Mouse (Mus musculus): Measurements from ENCODE around the gene Fsd1. TPM values are rescaled to one million over a fixed set of nuclear protein-coding genes. Genes with fewer than 3 reads are reported as not detected.
"Not testable (repeated sequence)": the region's sequence is repeated elsewhere in the genome, so short reads cannot be mapped to it uniquely, and the experiment has no call there.

The Fsd1 gene
- not detected in 3 replicates for total RNA-seq (2017)

DNA sequence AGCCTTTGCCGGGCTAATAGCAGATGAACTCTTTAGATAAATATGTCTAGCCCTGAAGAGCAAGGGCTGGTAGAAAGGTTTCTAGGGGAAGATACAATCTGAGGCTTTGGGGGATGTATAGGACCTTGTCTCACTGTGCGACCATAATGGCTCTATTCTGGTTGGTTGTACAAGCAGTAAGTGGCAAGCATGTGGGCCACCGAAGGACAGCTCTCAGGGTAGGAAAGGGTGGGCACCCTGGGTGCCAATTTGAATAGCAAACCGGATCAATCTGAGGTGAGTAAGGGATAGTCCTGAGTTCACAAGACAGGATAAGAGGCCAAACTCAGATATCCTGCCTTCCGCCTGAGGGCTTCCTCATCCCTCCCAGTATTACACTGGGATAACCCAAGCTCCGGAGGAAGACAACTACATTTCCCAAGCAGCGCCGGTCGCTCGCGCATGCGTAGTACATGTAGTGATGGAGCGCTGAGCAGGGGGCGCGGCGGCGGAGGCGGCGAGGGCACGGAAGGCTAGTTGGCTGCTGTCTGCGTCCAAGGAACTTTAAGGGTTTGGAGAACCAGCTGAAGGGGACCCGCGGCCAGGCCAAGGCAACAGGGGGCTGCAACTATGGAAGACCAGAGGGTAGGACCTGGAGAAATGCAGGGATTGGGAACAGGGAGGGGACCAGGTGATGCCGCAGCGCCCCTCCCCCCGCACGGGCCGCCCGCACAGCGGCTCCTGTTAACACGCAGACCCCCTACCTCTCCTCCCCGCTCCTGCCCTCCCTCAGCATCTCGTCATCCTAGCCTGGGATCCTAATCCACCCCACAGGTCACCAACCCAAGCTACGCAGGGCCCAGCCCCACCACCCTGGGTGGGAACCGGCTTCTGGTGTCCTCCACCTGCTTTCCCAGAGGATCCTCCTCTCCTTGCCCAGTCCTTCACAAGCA is at the start of gene Fsd1:
TSS of gene Fsd1 (plus strand) at position 480 of the 932 bp plus-strand sequence.
- no peak for ATAC-seq (replicated peaks; ENCODE audit: insufficient number of reproducible peaks, low FRiP score, low TSS enrichment, poor library complexity, severe bottlenecking)

DNA sequence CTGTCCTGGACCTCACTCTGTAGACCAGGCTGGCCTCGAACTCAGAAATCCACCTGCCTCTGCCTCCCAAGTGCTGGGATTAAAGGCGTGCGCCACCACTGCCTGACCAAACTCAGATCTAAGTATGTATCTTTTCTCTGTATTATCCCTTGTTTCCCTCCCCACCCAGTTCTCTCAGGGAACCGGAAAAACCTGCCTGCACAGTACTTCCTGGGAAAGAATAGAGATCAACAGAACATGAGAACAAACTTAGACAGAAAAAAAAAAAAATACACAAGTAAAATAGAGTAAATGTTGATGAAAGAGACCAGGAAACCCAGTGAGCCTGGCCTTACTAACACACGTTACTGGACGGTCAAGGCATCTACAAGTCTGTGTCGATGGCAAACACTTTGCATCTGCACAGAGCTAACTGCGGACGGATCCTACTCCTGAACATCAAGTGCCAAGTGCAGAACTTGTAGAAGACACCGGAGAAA is 41.9 kb upstream of the Fsd1 start:
- ATAC-seq (replicated peaks; ENCODE audit: insufficient number of reproducible peaks, low FRiP score, low TSS enrichment, poor library complexity, severe bottlenecking), result not testable (repeated sequence)

DNA sequence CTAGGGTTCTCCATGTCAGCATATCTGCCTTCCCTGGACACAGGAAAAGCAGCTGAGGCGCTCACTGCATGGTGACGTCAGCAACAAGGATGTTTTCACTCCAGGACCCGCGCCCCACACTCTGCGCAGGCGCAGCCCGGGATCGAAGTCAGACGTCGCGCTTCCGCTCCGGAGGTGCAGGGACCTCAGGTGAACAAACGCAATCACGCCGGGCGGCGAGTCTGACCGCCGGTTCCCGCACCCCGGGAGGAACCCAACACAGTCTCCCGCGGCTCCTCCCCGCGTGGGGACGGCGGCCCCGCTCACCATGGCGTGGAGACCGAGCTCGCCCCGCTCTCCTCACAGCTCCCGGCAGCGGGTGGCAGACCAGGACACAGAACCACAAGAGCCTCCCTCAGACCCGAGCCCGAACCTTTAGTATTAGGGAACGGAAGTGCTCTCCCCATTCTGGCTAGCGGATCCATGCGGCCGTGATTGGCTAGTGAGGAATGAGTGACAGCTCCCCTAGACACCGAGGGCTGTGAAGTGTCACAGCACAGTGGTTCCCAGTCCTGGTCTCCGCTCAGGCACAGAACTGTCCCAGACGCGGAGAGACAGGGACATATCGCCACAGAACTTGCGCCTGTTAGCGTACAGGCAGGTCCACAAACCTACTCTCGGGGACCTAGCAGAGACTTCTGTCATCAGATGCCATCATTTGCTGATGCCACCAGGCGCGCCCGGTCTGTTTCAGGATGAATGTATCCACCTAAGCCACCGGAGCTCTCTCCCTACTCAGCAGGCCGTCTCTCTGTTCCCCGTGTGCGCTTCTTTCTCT is 41.2 kb upstream of the Fsd1 start:
- peak; percentile 97 for ATAC-seq (replicated peaks; ENCODE audit: insufficient number of reproducible peaks, low FRiP score, low TSS enrichment, poor library complexity, severe bottlenecking)

DNA sequence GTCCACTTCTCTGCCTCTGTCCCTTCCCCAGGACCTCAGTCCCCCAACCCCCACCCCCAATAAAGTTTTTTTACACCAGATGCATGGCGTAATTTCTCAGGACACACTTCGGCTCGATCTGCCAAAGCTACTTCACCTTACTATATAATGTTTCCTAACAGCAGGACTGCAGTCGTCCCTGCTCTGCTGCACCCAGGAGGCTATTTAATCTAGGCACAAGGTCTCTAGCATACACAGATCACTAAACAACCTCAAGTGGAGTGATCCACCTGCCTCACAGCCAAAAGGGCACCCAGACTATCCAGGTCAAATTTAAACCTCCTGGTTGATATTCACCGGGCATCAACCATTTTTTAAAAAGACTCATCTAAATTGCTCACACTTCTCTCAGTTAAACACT is 40.6 kb upstream of the Fsd1 start:
- ATAC-seq (replicated peaks; ENCODE audit: insufficient number of reproducible peaks, low FRiP score, low TSS enrichment, poor library complexity, severe bottlenecking), result no peak

DNA sequence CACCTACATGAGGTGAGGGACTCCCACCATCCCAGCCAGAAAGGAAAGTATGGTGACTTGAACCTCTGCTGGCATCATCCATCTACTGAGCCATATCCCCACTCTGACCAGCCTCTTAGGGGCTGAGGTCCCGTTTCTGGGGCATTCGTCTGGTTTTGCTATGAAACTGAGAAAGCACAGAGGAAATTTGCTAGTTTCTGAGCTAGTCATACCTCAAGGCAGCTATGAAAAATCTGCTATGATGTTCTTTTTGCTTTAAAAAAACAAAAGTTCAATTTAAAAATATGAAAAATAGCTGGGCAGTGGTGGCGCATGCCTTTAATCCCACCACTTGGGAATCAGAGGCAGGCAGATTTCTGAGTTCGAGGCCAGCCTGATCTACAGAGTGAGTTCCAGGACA is 37.7 kb upstream of the Fsd1 start:
- ATAC-seq (replicated peaks; ENCODE audit: insufficient number of reproducible peaks, low FRiP score, low TSS enrichment, poor library complexity, severe bottlenecking), result no peak

- no peak for ATAC-seq (replicated peaks; ENCODE audit: insufficient number of reproducible peaks, low FRiP score, low TSS enrichment, poor library complexity, severe bottlenecking)
Observed at GRCm38 (mm10) chr17:55949400-55949799, 36.9 kb upstream of the Fsd1 start, which contains the start of gene Zfp119b. TSS of gene Zfp119b (minus strand) at chr17:55949500.

DNA sequence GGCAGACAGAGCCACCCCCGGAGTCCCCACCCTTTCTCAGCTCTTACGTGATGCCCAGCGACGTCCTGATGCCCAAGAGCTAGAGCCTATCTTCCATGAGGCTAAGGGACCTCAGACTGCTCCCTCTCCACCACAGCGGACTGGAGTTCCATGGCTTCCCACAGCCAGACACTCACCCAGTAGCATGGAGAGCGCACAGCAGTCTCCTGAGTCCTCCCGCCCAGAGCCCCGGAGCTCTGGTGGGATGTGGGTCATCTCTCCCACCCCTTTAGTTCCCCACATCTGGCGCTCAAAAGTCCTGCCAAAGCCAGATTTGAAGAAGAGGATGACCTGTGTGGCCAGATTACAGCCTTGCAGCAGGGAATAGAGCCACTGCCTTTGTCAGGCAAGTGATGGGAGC is 35.7 kb upstream of the Fsd1 start:
- no peak for ATAC-seq (replicated peaks; ENCODE audit: insufficient number of reproducible peaks, low FRiP score, low TSS enrichment, poor library complexity, severe bottlenecking)

DNA sequence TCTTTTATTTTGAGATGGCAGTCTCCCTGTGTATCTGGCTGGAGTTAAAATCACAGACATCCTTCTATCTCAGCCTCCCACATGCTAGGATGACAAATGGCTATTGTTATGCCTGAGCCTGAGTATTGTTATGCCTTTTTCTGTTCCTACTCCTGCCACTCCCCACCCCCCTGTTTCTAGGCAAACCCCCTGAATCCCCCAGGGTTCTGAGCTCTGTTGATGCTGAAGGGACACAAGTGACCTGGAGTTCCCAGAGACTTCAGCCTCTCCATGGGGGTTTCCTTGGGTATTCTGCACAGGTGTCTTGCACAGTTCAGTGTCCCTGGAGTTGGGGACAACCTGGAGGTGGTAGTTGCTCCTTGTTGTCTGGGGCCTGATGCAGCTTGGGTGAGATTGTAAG is 34.3 kb upstream of the Fsd1 start:
- ATAC-seq (replicated peaks; ENCODE audit: insufficient number of reproducible peaks, low FRiP score, low TSS enrichment, poor library complexity, severe bottlenecking), result no peak

DNA sequence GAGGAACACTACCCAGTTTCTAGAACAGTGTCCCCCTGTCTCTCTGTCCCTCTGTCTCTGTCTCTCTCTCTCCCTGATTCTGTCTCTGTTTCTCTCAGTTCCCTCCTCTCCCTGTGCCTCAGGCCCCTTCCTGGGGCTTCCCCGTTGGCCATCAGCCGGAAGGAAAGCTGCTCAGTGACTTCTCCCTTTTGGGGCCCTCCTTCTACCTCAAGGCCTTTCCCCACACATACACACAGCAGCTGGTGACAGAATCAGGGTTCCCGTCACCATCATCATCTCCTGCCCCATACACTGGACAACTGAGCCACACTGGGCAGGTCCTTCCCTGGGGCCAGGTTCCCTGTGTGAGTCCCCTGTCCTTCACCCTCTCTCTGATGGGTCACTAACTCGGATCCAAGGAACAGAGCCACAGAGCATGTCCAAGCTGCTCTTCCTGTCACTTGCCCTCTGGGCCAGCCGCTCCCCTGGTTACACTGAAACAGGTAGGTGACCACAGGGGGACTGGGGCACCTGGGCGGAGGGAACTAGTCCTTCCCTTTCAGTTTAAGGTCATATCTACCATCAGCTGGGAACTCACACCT is 33.8 kb upstream of the Fsd1 start, which contains the start of gene Ebi3:
TSS of gene Ebi3 (plus strand) at position 194 of the 581 bp plus-strand sequence.
- ATAC-seq (replicated peaks; ENCODE audit: insufficient number of reproducible peaks, low FRiP score, low TSS enrichment, poor library complexity, severe bottlenecking), result peak; percentile 87

DNA sequence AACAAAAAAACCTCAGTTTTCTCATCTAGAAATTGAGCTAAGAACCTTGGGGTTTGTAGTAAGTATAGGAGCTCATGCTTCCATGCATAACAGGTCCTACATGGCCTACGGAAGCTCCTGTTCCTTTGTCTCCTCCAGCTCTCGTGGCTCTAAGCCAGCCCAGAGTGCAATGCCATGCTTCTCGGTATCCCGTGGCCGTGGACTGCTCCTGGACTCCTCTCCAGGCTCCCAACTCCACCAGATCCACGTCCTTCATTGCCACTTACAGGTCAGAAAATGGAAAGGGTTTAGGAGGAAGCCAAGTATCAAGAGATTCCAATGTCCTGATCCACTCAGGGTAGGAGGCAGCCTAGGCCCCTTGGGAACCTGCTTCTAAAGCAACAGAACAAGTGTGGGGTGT is 32.6 kb upstream of the Fsd1 start:
- ATAC-seq (replicated peaks; ENCODE audit: insufficient number of reproducible peaks, low FRiP score, low TSS enrichment, poor library complexity, severe bottlenecking), result no peak

- ATAC-seq (replicated peaks; ENCODE audit: insufficient number of reproducible peaks, low FRiP score, low TSS enrichment, poor library complexity, severe bottlenecking), result no peak
Observed at GRCm38 (mm10) chr17:55954229-55954628, 32.1 kb upstream of the Fsd1 start.

GRCm38 (mm10) chr17:55956129-55956528 is 30.2 kb upstream of the Fsd1 start:
- no peak for ATAC-seq (replicated peaks; ENCODE audit: insufficient number of reproducible peaks, low FRiP score, low TSS enrichment, poor library complexity, severe bottlenecking)

DNA sequence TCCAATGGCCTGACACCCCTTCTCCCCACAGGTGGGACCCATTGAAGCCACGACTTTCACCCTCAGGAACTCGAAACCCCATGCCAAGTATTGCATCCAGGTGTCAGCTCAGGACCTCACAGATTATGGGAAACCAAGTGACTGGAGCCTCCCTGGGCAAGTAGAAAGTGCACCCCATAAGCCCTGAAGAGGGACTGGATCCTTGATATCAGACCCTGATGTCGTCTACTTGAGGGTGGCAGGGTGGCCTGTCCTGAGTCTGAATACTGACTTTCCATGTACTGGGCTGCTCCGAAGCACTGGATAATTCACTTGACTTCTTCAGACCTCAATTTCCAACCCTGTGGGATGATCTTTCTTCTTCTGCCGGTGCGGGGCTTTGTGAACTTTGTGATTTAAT is 29.7 kb upstream of the Fsd1 start:
- no peak for ATAC-seq (replicated peaks; ENCODE audit: insufficient number of reproducible peaks, low FRiP score, low TSS enrichment, poor library complexity, severe bottlenecking)

- ATAC-seq (replicated peaks; ENCODE audit: insufficient number of reproducible peaks, low FRiP score, low TSS enrichment, poor library complexity, severe bottlenecking), result no peak
Observed at GRCm38 (mm10) chr17:55957168-55957567, 29.1 kb upstream of the Fsd1 start.

DNA sequence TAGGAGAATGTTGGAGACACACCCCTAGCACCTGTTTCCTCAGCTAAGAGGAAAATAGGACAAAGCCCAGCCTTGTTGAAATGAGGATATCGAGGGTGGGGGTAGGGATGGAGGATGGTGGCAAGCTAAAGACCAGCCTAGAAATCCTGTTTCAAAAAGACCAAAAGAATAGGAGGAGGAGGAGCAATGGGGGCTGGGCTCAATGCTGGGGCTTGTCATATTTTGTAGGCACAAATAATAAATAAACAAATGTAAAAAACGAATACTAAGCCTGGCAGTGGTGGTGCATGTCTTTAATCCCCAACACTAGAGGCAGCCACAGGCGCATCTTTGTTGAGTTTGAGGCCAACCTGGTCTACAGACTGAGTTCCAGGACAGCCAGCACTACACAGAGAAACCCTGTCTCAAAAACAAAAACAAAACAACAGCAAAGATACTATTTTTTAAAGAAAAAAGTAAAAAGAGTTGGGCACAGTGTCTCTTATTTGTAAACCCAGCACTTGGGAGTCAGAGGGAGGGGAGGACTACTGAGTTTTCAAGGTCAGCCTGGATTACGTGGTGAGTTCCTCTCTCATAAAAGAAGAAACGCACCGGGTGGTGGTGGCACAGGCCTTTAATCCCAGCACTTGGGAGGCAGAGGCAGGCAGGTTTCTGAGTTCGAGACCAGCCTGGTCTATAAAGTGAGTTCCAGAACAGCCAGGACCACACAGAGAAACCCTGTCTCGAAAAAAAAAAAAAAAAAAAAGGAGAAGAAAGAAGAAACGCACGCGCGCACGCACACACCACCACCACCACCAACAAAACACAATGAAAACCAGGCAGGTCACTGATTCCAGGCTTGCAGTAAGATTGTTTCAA is 28.4 kb upstream of the Fsd1 start:
- no peak for ATAC-seq (replicated peaks; ENCODE audit: insufficient number of reproducible peaks, low FRiP score, low TSS enrichment, poor library complexity, severe bottlenecking)

DNA sequence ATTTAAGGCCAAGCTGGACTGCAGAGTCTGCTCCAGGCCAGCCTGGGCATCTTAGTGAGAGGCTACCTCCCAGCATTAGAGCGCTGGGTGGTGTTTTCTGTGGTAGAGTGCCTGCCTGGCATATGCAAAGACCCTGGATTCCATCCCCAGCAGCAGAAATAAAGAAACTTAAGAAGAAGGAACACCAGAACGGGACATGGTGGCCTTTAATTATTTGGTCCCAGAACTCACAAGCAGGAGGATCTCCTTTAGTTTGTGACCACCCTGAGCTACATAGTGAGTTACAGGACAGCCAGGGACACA is 27.8 kb upstream of the Fsd1 start:
- no peak for ATAC-seq (replicated peaks; ENCODE audit: insufficient number of reproducible peaks, low FRiP score, low TSS enrichment, poor library complexity, severe bottlenecking)

DNA sequence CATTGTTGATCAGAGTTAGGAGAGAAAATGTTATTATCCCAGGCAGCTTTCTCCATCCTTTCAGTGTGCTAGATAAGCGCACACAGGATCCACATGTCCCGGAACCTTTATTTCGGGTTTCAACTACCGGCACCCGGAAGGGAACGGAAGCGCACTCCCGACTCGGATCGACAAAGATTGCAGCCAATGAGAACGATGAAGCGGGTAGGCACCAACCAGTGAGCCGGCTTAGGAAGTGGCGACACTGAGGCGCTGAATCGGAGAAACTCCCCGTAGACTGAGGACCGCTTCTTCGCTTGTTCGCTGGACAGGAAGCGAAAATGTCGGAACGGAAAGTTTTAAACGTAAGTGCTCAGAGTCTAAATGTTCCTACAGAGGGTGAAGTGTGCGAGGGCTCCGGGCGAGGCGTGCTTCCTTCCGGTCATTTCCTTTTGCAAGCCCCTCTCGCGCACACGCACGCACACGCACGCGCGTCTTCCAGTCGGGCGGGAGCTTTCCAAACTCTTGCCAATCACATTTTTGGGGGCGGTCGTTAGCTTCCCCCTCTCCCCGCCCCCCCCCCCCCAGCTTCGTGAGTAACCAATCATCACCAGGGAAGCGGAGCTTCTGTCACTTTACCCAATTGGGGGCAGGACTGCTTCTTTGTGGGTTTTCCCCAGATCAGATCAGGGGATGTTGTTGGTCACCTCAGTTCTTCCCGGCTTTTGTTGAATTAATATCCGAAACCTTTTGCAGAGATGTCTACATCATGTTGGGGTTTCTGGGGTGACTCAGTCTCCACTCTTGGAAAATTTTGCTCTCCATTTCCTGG is 27.2 kb upstream of the Fsd1 start, which contains the start of gene Yju2:
TSS of gene Yju2 (plus strand) at position 182 of the 811 bp plus-strand sequence.
- peak; percentile 84 for ATAC-seq (replicated peaks; ENCODE audit: insufficient number of reproducible peaks, low FRiP score, low TSS enrichment, poor library complexity, severe bottlenecking)

Data from monocyte, adult 5-6 weeks (primary cell).